Mouse (Mus musculus): ENCODE data around the gene Olfr641.

Olfr641 gene

DNA sequence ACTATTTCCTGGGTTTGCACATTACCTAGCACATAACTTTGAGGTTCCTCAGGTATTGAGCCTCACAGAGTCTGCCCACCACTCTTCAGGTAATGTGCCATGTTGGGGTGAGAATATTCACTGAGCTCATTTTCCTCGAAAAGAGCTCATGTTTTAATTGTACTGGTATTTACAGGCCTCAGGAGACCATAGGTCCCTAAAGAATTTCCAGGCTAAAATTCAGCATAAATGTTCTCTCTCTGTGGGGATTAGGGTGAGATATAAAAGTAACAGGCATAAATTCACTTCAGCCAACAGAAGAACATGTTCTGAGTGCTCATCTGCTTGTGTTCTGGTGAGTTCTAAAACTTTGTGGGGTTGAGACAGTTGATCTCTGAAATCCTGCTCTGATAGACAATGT is at the start of gene Olfr641:
Olfr641 (plus strand) TSS at position 301 of the 400 bp plus-strand sequence.
- DNase-seq (ENCODE audit: low read depth), result no peak

- no peak for DNase-seq (ENCODE audit: low read depth)
Measured at GRCm38 (mm10) chr7:103998446-103998845, 36.8 kb upstream of the Olfr641 start, which contains the start of gene Olfr638. Olfr638 (plus strand) TSS chr7:103998746.

- no peak for DNase-seq (ENCODE audit: low read depth)
Measured at GRCm38 (mm10) chr7:103999124-103999523, 36.1 kb upstream of the Olfr641 start.

DNA sequence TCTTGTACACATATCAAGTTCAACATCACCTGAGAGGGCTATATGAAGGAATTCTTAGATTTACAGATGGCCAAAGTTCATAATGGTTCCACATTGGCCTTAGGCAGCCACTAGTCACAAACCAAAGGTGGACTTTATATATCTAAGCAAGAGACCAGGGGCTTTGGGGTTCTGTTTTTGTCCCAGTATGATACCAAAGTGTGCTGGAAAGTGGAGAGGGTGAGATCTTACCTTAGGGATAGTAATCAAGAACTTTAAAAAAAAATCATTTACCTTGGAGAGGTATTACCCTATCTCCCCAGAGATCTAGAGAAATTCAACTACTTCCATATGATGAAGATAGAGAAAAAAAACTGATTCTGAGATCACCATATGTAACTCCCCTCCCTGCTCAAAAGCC is 18.0 kb upstream of the Olfr641 start, which contains the start of gene Olfr639:
Olfr639 (minus strand) TSS at position 101 of the 400 bp plus-strand sequence.
- no peak for DNase-seq (ENCODE audit: low read depth)

DNA sequence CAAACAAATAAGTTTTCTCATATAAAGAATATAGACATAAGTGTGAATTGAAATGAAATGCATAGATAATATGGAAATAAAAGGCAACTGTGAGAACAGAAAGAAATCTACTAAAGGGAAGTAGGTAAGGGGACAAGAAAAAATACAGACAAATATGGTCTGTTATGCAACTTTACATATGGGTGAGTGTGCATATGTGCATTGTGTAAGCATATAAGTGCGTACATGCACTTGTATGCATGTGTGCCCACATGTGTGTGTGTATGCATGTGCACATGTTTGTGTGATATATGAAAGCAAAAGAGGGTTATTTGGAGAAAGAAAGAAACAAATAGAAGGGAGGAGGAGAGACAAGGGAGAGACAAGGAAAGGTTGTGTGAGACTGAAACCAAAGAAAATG is 16.3 kb upstream of the Olfr641 start:
- DNase-seq (ENCODE audit: low read depth), result no peak

GRCm38 (mm10) chr7:104021651-104022050 is 13.6 kb upstream of the Olfr641 start:
- DNase-seq (ENCODE audit: low read depth), result no peak

GRCm38 (mm10) chr7:104025473-104025872 is 9.8 kb upstream of the Olfr641 start, which contains the start of gene Olfr640:
Olfr640 (minus strand) TSS chr7:104025573.
- DNase-seq (ENCODE audit: low read depth), result no peak

GRCm38 (mm10) chr7:104026978-104027377 is 8.3 kb upstream of the Olfr641 start:
- no peak for DNase-seq (ENCODE audit: low read depth)

- no peak for DNase-seq (ENCODE audit: low read depth)
Measured at GRCm38 (mm10) chr7:104050745-104051144, 15.5 kb downstream of the Olfr641 start.

DNA sequence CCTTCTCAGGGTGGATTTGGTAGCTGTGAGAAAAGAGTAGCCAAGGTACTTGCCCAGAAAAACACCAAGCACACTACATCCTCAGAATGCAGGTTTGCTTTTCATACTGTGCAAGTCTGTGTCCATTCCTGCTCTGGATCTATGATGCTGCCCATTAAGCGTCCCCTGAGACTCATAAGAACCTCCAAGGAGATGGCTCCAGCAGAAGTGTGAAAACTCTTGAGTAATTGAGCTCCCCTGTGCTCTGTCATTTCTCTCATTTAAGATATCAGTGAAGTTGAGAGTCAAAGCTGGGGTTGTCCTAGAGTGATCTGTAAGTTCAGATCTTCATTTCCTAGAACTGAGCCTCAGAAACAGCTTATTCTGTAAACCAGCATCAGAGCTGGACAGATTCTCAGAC is 17.3 kb downstream of the Olfr641 start, which contains the start of gene Olfr642:
Olfr642 (minus strand) TSS at position 101 of the 400 bp plus-strand sequence.
- no peak for DNase-seq (ENCODE audit: low read depth)

DNA sequence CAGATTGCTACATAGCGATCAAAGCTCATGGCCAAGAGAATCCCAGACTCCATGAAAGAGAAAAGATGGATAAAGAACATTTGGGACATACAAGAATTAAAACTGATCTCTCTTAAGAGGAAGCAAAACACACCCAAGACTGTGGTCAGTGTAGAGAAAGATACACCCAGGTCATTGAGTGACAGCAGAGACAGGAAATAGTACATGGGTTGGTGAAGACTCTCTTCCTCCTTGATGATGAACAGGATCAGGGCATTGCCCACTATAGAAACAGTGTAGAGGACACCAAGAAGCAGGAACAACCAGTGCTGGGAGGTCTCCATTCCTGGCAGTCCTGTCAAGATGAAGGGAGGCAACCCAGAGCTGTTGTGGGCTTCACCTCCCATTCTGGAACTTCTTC is 24.0 kb downstream of the Olfr641 start:
- no peak for DNase-seq (ENCODE audit: low read depth)

GRCm38 (mm10) chr7:104061345-104061744 is 26.1 kb downstream of the Olfr641 start, which contains the start of gene 4930516K23Rik:
4930516K23Rik (minus strand) TSS chr7:104061445.
- no peak for DNase-seq (ENCODE audit: low read depth)

- no peak for DNase-seq (ENCODE audit: low read depth)
Measured at GRCm38 (mm10) chr7:104071769-104072168, 36.5 kb downstream of the Olfr641 start, which contains the start of gene Olfr644. Olfr644 (minus strand) TSS chr7:104071869.

DNA sequence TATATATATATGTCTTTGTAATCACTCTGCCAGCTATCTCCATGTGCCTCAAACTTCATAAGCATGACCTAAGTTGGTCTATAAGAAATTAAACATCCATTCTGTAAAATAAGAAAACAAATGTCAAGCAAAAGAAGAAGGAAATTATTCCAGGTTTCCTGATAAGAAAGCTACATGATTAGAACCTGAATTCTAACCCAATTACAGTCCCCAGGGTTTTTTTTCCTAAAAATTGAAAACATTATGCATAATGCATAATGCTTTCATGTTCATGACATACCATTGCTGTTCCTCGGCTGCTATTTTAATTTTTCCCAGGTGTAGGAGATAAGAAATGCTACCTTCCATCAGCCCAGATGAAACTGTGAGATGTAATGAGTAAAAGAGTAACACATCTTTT is 50.1 kb downstream of the Olfr641 start, which contains the start of gene Olfr645:
Olfr645 (minus strand) TSS at position 101 of the 400 bp plus-strand sequence.
- no peak for DNase-seq (ENCODE audit: low read depth)

All from c-Kit-positive CD71-negative TER-119-negative erythroid progenitor cells, embryonic 14.5 days (primary cell).